Mouse (Mus musculus): ENCODE measurements around the gene Hhat. TPM values are rescaled to one million over a fixed set of nuclear protein-coding genes. Genes with fewer than 3 reads are reported as not detected.
A peak's percentile ranks its signal among the peaks of the same experiment; 100 is the strongest.

Hhat gene
- total and polyA plus RNA-seq, 2 experiments from 2014 or later, result 2.5 to 3.4 TPM

GRCm38 (mm10) chr1:192722147-192722546 lies 48.9 kb downstream of the Hhat start:
- WGBS, result 39% methylated on average over 5 of the region's 5 CpGs
- peak; percentile 79 for TF ChIP-seq CTCF (IDR thresholded peaks at IDR 0.05)
- ATAC-seq (ENCODE audit: low FRiP score) (no peak), DNase-seq (ENCODE audit: low spot score) (peak; percentile 71)
- H3K27me3 ChIP-seq (ENCODE audit: insufficient read depth, low read length), result no peaks in the 10 kb centered on the region
- H3K4me3 ChIP-seq (ENCODE audit: low read depth, low read length), result no peak overlapping the region
- no peak overlapping the region for H3K27ac ChIP-seq (ENCODE audit: low read depth, low read length)
- no peaks in the 10 kb centered on the region for H3K4me1 ChIP-seq (ENCODE audit: insufficient read depth, low read length)
- no peak overlapping the region for H3K4me2 ChIP-seq (ENCODE audit: low read depth, low read length, poor library complexity, severe bottlenecking)
- H3K36me3 ChIP-seq (ENCODE audit: insufficient read depth, low read length), result no peaks in the 10 kb centered on the region
- H3K9me3 ChIP-seq (ENCODE audit: low read length), result no peaks in the 10 kb centered on the region
- no peak overlapping the region for H3K9ac ChIP-seq (replicated peaks; ENCODE audit: low read length, poor library complexity, severe bottlenecking)

- Histone ChIP-seq H3K36me3 (ENCODE audit: insufficient read depth, low read length) (no peaks in the 10 kb centered on the region), H3K27me3 (ENCODE audit: insufficient read depth, low read length) (no peaks in the 10 kb centered on the region), H3K27ac (ENCODE audit: low read depth, low read length) (no peak overlapping the region), H3K4me1 (ENCODE audit: insufficient read depth, low read length) (no peaks in the 10 kb centered on the region), H3K9me3 (ENCODE audit: low read length) (no peaks in the 10 kb centered on the region), H3K4me2 (ENCODE audit: low read depth, low read length, poor library complexity, severe bottlenecking) (no peak overlapping the region), H3K4me3 (ENCODE audit: low read depth, low read length) (no peak overlapping the region), H3K9ac (replicated peaks; ENCODE audit: low read length, poor library complexity, severe bottlenecking) (no peak overlapping the region)
- no peak for TF ChIP-seq CTCF (IDR thresholded peaks at IDR 0.05)
- DNase-seq (ENCODE audit: low spot score) (peak; percentile 21), ATAC-seq (ENCODE audit: low FRiP score) (no peak)
- WGBS, result 39% methylated on average over 10 of the region's 10 CpGs
These were observed 50.9 kb downstream of the Hhat start for GRCm38 (mm10) chr1:192720156-192720555.

GRCm38 (mm10) chr1:192711779-192712348 lies 59.2 kb downstream of the Hhat start:
- Histone ChIP-seq H3K4me2 (ENCODE audit: low read depth, low read length, poor library complexity, severe bottlenecking) (no peak overlapping the region), H3K27me3 (ENCODE audit: insufficient read depth, low read length) (no peaks in the 10 kb centered on the region), H3K27ac (ENCODE audit: low read depth, low read length) (no peak overlapping the region), H3K9ac (replicated peaks; ENCODE audit: low read length, poor library complexity, severe bottlenecking) (no peak overlapping the region), H3K9me3 (ENCODE audit: low read length) (no peaks in the 10 kb centered on the region), H3K36me3 (ENCODE audit: insufficient read depth, low read length) (no peaks in the 10 kb centered on the region), H3K4me3 (ENCODE audit: low read depth, low read length) (no peak overlapping the region), H3K4me1 (ENCODE audit: insufficient read depth, low read length) (no peaks in the 10 kb centered on the region)
- DNase-seq (ENCODE audit: low spot score), result peak; percentile 74
- TF ChIP-seq CTCF (IDR thresholded peaks at IDR 0.05), result peak; percentile 92
- WGBS, result 27% methylated on average over 3 of the region's 3 CpGs
- ATAC-seq (ENCODE audit: low FRiP score), result peak; percentile 31; the same call in 1 of the 2 replicates

GRCm38 (mm10) chr1:192700339-192701073 lies 70.5 kb downstream of the Hhat start:
- Histone ChIP-seq H3K27ac (ENCODE audit: low read depth, low read length) (no peak overlapping the region), H3K27me3 (ENCODE audit: insufficient read depth, low read length) (no peaks in the 10 kb centered on the region), H3K36me3 (ENCODE audit: insufficient read depth, low read length) (no peaks in the 10 kb centered on the region), H3K9me3 (ENCODE audit: low read length) (no peaks in the 10 kb centered on the region), H3K4me2 (ENCODE audit: low read depth, low read length, poor library complexity, severe bottlenecking) (no peak overlapping the region), H3K9ac (replicated peaks; ENCODE audit: low read length, poor library complexity, severe bottlenecking) (no peak overlapping the region), H3K4me1 (ENCODE audit: insufficient read depth, low read length) (no peaks in the 10 kb centered on the region), H3K4me3 (ENCODE audit: low read depth, low read length) (no peak overlapping the region)
- no peak for TF ChIP-seq CTCF (IDR thresholded peaks at IDR 0.05)
- WGBS, result 87% methylated on average over 8 of the region's 8 CpGs
- ATAC-seq (ENCODE audit: low FRiP score) (no peak), DNase-seq (ENCODE audit: low spot score) (no peak)

- H3K27me3 ChIP-seq (ENCODE audit: insufficient read depth, low read length), result no peaks in the 10 kb centered on the region
- H3K36me3 ChIP-seq (ENCODE audit: insufficient read depth, low read length), result no peaks in the 10 kb centered on the region
- H3K4me2 ChIP-seq (ENCODE audit: low read depth, low read length, poor library complexity, severe bottlenecking), result no peak overlapping the region
- H3K27ac ChIP-seq (ENCODE audit: low read depth, low read length), result no peak overlapping the region
- no peak overlapping the region for H3K9ac ChIP-seq (replicated peaks; ENCODE audit: low read length, poor library complexity, severe bottlenecking)
- no peak overlapping the region for H3K4me3 ChIP-seq (ENCODE audit: low read depth, low read length)
- no peak for TF ChIP-seq CTCF (IDR thresholded peaks at IDR 0.05)
- no peaks in the 10 kb centered on the region for H3K4me1 ChIP-seq (ENCODE audit: insufficient read depth, low read length)
- no peaks in the 10 kb centered on the region for H3K9me3 ChIP-seq (ENCODE audit: low read length)
- ATAC-seq (ENCODE audit: low FRiP score) (no peak), DNase-seq (ENCODE audit: low spot score) (no peak)
These were observed 71.9 kb downstream of the Hhat start for GRCm38 (mm10) chr1:192699101-192699500.

- H3K4me1 ChIP-seq (ENCODE audit: insufficient read depth, low read length), result no peaks in the 10 kb centered on the region
- H3K9ac ChIP-seq (replicated peaks; ENCODE audit: low read length, poor library complexity, severe bottlenecking), result no peak overlapping the region
- DNase-seq (ENCODE audit: low spot score) (peak; percentile 80), ATAC-seq (ENCODE audit: low FRiP score) (peak; percentile 27; the same call in 1 of the 2 replicates)
- H3K9me3 ChIP-seq (ENCODE audit: low read length), result no peaks in the 10 kb centered on the region
- H3K4me3 ChIP-seq (ENCODE audit: low read depth, low read length), result no peak overlapping the region
- H3K27me3 ChIP-seq (ENCODE audit: insufficient read depth, low read length), result no peaks in the 10 kb centered on the region
- TF ChIP-seq CTCF (IDR thresholded peaks at IDR 0.05), result no peak
- 60% methylated on average over 1 of the region's 1 CpGs for WGBS
- no peak overlapping the region for H3K27ac ChIP-seq (ENCODE audit: low read depth, low read length)
- no peak overlapping the region for H3K4me2 ChIP-seq (ENCODE audit: low read depth, low read length, poor library complexity, severe bottlenecking)
- H3K36me3 ChIP-seq (ENCODE audit: insufficient read depth, low read length), result no peaks in the 10 kb centered on the region
These were observed 74.6 kb downstream of the Hhat start for GRCm38 (mm10) chr1:192696371-192696863.
